Comparison of ENCODE assay signal across 21 mouse cellular contexts in the genomic region with DNA sequence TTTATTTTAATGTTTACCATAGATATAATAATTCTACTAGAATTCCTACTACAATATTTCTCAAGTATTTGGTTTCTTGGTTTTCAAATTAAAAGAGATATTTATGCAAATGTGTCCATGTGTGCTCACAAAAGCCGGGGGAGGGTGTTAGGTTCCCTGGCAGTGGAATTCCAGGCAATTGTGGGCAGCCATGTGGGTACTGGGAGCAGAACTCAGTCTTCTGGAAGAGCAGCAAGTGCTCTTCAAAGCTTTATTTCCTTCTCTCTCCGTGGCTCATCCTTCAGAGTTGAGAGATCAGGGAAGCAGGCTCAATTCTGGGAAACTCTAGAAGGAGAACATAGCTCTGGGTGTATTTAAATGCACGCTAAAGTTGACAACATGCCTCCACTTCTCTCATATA.
DNase-seq lines count a peak whose midpoint lies in the region; TF ChIP-seq lines count a peak whose summit lies in the region.
"Had no signal": no experiment of that assay in that cellular context is flagged by ENCODE, and none has a peak within 500 bp of the region (broad histone marks: within the 10 kb centered on the region; RNA-seq: fewer than 3 reads in every experiment).

No protein-coding gene starts in this region.

- H3K79me2 ChIP-seq in heart, adult 2 months (replicated peaks; ENCODE audit: control insufficient read depth, insufficient read depth, low read length) = no peaks in the 10 kb centered on the region

- no peaks in the 10 kb centered on the region for H3K27me3 ChIP-seq in heart, adult 2 months (ENCODE audit: control insufficient read depth, insufficient read depth, low read length)
- H3K27me3 ChIP-seq: forebrain, embryonic 15.5 days; intestine, embryonic 15.5 days; limb, embryonic 12.5 days had no signal

- peak; percentile 41 for DNase-seq in heart, adult 11 months
- DNase-seq in heart, adult 2 months = no peak
- peak; percentile 34 to 67 for DNase-seq in left cerebral cortex, adult 18-20 months (ENCODE audit: low spot score in 2 of 2)
- no peak for DNase-seq in left cerebral cortex, postnatal 10 days (ENCODE audit: extremely low spot score in 1 of 2, low spot score in 2 of 2)
- peak; percentile 16 for DNase-seq in right cerebral cortex, postnatal 25 days
- no peak for DNase-seq in right cerebral cortex, postnatal 14 days
- DNase-seq in ovary, postnatal 10 days (ENCODE audit: low spot score) = no peak
- DNase-seq: adrenal gland, adult 2 months; cerebellum, adult 11-12 months; cerebellum, postnatal 10 days; kidney, adult 9 months; kidney, postnatal 4 days; lung, adult 18-20 months; lung, postnatal 10 days; thymus, postnatal 25 days had no signal

- WGBS in heart, adult 2 months = 74% methylated on average over 3 of the region's 3 CpGs

- no peak overlapping the region for H3K9ac ChIP-seq in heart, adult 2 months (ENCODE audit: low read depth, low read length)
- H3K9ac ChIP-seq: forebrain, embryonic 15.5 days; intestine, embryonic 15.5 days; limb, embryonic 12.5 days had no signal

- TF ChIP-seq EP300 in heart, adult 2 months (IDR thresholded peaks at IDR 0.05; ENCODE audit: insufficient read depth, low read depth, low read length) = no peak

- intact Hi-C loops in heart, adult 2 months (cut with DNase I) = no loop called here
- intact Hi-C loops in left cerebral cortex, postnatal 10 days (cut with DNase I) = no loop called here

- no peak overlapping the region for H3K4me3 ChIP-seq in heart, adult 2 months
- H3K4me3 ChIP-seq: embryonic facial prominence, embryonic 10.5 days; forebrain, embryonic 15.5 days; hindbrain, embryonic 10.5 days; intestine, embryonic 15.5 days; limb, embryonic 12.5 days; midbrain, embryonic 10.5 days had no signal

- no peak for TF ChIP-seq CTCF in heart, adult 2 months (IDR thresholded peaks at IDR 0.05)

- no peak overlapping the region for H3K27ac ChIP-seq in heart, adult 2 months
- H3K27ac ChIP-seq: embryonic facial prominence, embryonic 10.5 days; forebrain, embryonic 15.5 days; hindbrain, embryonic 10.5 days; intestine, embryonic 15.5 days; limb, embryonic 12.5 days; midbrain, embryonic 10.5 days had no signal

- no peaks in the 10 kb centered on the region for H3K4me1 ChIP-seq in heart, adult 2 months (ENCODE audit: control insufficient read depth, insufficient read depth, low read length)
- H3K4me1 ChIP-seq: intestine, embryonic 15.5 days had no signal

- TF ChIP-seq POLR2A in heart, adult 2 months (IDR thresholded peaks at IDR 0.05; ENCODE audit: insufficient read depth, low read depth, low read length) = no peak

- H3K36me3 ChIP-seq in heart, adult 2 months (ENCODE audit: control insufficient read depth, insufficient read depth, low read length) = no peaks in the 10 kb centered on the region
- H3K36me3 ChIP-seq: embryonic facial prominence, embryonic 10.5 days; forebrain, embryonic 15.5 days; hindbrain, embryonic 10.5 days; intestine, embryonic 15.5 days; limb, embryonic 12.5 days; midbrain, embryonic 10.5 days had no signal

Comparison
In these comparisons a context has a peak if more than half of its experiments do, and no peak if none do; other contexts are left out.
1. DNase-seq: peak in heart, adult 11 months (single experiment), left cerebral cortex, adult 18-20 months (2 of 2) and right cerebral cortex, postnatal 25 days (single experiment); none in heart, adult 2 months (0 of 2), left cerebral cortex, postnatal 10 days (0 of 2), right cerebral cortex, postnatal 14 days (single experiment) and ovary, postnatal 10 days (single experiment).